Mouse (Mus musculus): ENCODE measurements around the gene Kcnh6. TPM values are rescaled to one million over a fixed set of nuclear protein-coding genes. Genes with fewer than 3 reads are reported as not detected.

The Kcnh6 gene
- 2.5 and 3.9 TPM in 2 replicates for polyA plus RNA-seq (2015; fragmentation: Nextera tagmentation; extraction: Ambion mirVana)

GRCm38 (mm10) chr11:106007821-106008220 lies at the start of gene Kcnh6:
Gene Kcnh6 (plus strand): TSS chr11:106008124.

GRCm38 (mm10) chr11:105967741-105968574 lies 40.0 kb upstream of the Kcnh6 start, which contains the start of gene Ace:
Gene Ace (plus strand): TSS chr11:105967945.

GRCm38 (mm10) chr11:105994375-105994774 lies 13.5 kb upstream of the Kcnh6 start, which contains the start of gene Ace3:
Gene Ace3 (plus strand): TSS chr11:105994675.

GRCm38 (mm10) chr11:106036548-106037417 lies 28.9 kb downstream of the Kcnh6 start, which contains the start of gene Dcaf7:
Gene Dcaf7 (plus strand): TSS chr11:106036872.

GRCm38 (mm10) chr11:106065923-106066571 lies 58.1 kb downstream of the Kcnh6 start, which contains the start of gene Taco1:
Gene Taco1 (plus strand): TSS chr11:106066061.

Other genes starting within 250 kb of the Kcnh6 start
- gene Cyb561, start 54.8 kb upstream of the Kcnh6 start, polyA plus RNA-seq (2015; fragmentation: Nextera tagmentation; extraction: Ambion mirVana) = 33.6 and 35.0 TPM in 2 replicates
- gene Ace, start 40.2 kb upstream of the Kcnh6 start, polyA plus RNA-seq (2015; fragmentation: Nextera tagmentation; extraction: Ambion mirVana) = 7.6 and 8.0 TPM in 2 replicates
- gene Ace3, start 13.4 kb upstream of the Kcnh6 start, polyA plus RNA-seq (2015; fragmentation: Nextera tagmentation; extraction: Ambion mirVana) = 0.10 TPM in 1 of 2 replicates, not detected in the other
- gene Dcaf7, start 28.7 kb downstream of the Kcnh6 start, polyA plus RNA-seq (2015; fragmentation: Nextera tagmentation; extraction: Ambion mirVana) = 117 and 140 TPM in 2 replicates
- gene Taco1, start 57.9 kb downstream of the Kcnh6 start, polyA plus RNA-seq (2015; fragmentation: Nextera tagmentation; extraction: Ambion mirVana) = 7.3 and 7.4 TPM in 2 replicates
- 11.0 and 12.1 TPM in 2 replicates for gene Map3k3, start 76.5 kb downstream of the Kcnh6 start, polyA plus RNA-seq (2015; fragmentation: Nextera tagmentation; extraction: Ambion mirVana)
- gene Gm10840, start 152.7 kb downstream of the Kcnh6 start, polyA plus RNA-seq (2015; fragmentation: Nextera tagmentation; extraction: Ambion mirVana) = not detected in 2 replicates
- gene Limd2, start 152.7 kb downstream of the Kcnh6 start, polyA plus RNA-seq (2015; fragmentation: Nextera tagmentation; extraction: Ambion mirVana) = 104 and 107 TPM in 2 replicates
- 24.1 and 24.5 TPM in 2 replicates for gene Strada, start 194.0 kb downstream of the Kcnh6 start, polyA plus RNA-seq (2015; fragmentation: Nextera tagmentation; extraction: Ambion mirVana)
- 73.1 and 80.1 TPM in 2 replicates for gene Ccdc47, start 208.2 kb downstream of the Kcnh6 start, polyA plus RNA-seq (2015; fragmentation: Nextera tagmentation; extraction: Ambion mirVana)
- gene Ddx42, start 208.8 kb downstream of the Kcnh6 start, polyA plus RNA-seq (2015; fragmentation: Nextera tagmentation; extraction: Ambion mirVana) = 52.9 and 54.4 TPM in 2 replicates
- gene Ftsj3, start 248.0 kb downstream of the Kcnh6 start, polyA plus RNA-seq (2015; fragmentation: Nextera tagmentation; extraction: Ambion mirVana) = 26.2 and 28.3 TPM in 2 replicates
- 291 and 312 TPM in 2 replicates for gene Psmc5, start 248.0 kb downstream of the Kcnh6 start, polyA plus RNA-seq (2015; fragmentation: Nextera tagmentation; extraction: Ambion mirVana)

All from neural tube, postnatal 0 days (tissue).